Mouse (Mus musculus): Measurements from ENCODE around the gene Atg9b. TPM values are rescaled to one million over a fixed set of nuclear protein-coding genes. Genes with fewer than 3 reads are reported as not detected.
A peak's percentile ranks its signal among the peaks of the same experiment; 100 is the strongest.

Atg9b gene
- polyA plus RNA-seq, 1 experiment from 2014 or later, result 0.75 TPM

DNA sequence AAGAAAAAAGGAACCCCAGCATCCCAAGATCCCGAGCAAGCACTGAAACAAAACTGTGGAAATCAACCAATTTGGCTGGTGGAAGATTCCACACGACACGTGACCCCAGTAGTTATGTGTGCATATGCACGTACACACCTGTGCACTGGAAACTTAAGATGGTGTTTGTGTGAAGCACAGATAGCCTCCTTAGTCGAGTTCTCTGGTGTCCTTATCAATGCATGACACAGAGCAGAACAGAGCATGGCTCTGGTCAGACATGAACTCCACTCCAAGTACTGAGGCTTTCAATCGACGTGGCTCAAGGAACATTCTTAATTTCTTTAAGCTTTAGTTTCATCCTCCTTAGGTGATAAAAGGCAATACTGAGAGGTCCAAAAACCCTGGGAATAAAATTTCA is 45.6 kb downstream of the Atg9b start:
- H3K36me3 ChIP-seq (ENCODE audit: control insufficient read depth, insufficient read depth, low read length), result no peaks in the 10 kb centered on the region
- no peak overlapping the region for H3K27ac ChIP-seq (replicated peaks; ENCODE audit: low read depth, low read length)
- H3K4me3 ChIP-seq (ENCODE audit: low read depth, low read length), result no peak overlapping the region
- no peak overlapping the region for H3K4me2 ChIP-seq (ENCODE audit: low read depth, low read length)
- peaks cover 34% of the 10 kb centered on the region for H3K27me3 ChIP-seq (replicated peaks; ENCODE audit: control insufficient read depth, insufficient read depth, low read length)
- no peak overlapping the region for H3K9ac ChIP-seq (ENCODE audit: low read depth, low read length)
- 83% methylated on average over 7 of the region's 7 CpGs for WGBS
- ATAC-seq (ENCODE audit: low read depth) (no peak), DNase-seq (ENCODE audit: low spot score) (no peak)
- H3K4me1 ChIP-seq (ENCODE audit: control insufficient read depth, insufficient read depth, low read length), result peaks cover 16% of the 10 kb centered on the region
- H3K9me3 ChIP-seq (ENCODE audit: control insufficient read depth, low read length), result no peaks in the 10 kb centered on the region

DNA sequence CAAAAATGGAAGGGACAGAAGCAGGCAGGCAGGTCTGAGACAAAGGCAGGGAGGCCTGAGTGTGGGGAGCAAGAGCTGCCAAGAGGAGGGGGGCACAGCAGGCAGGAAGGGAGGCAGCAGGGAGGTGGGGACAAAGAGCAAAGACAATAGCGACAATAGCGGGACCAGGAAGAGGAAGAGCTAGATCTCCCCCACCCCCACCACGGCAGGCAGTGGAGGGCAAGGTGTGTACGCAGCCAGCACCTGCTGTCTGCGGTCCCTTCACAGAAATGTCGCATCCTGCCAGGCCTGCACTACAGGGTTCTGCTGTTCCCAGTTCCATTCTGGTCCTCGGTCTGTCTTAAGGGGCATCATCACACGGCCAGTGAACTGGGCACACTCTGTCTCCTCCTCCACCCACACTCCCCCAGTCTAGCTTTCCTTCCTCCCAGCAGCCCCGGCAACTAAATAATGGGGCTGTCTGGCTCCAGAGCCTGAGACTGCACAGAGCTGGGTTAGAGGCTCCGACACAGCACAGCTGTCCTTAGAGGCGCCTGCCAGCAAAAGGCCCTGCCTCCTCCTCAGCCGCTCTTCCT is 47.4 kb downstream of the Atg9b start:
- Histone ChIP-seq H3K4me2 (ENCODE audit: low read depth, low read length) (no peak overlapping the region), H3K4me3 (ENCODE audit: low read depth, low read length) (no peak overlapping the region), H3K4me1 (ENCODE audit: control insufficient read depth, insufficient read depth, low read length) (peaks cover 11% of the 10 kb centered on the region), H3K27ac (replicated peaks; ENCODE audit: low read depth, low read length) (peak overlapping the region; percentile 28; the same call in 1 of the 2 replicates), H3K36me3 (ENCODE audit: control insufficient read depth, insufficient read depth, low read length) (no peaks in the 10 kb centered on the region), H3K9ac (ENCODE audit: low read depth, low read length) (no peak overlapping the region), H3K9me3 (ENCODE audit: control insufficient read depth, low read length) (no peaks in the 10 kb centered on the region), H3K27me3 (replicated peaks; ENCODE audit: control insufficient read depth, insufficient read depth, low read length) (peaks cover 18% of the 10 kb centered on the region)
- WGBS, result 20% methylated on average over 8 of the region's 12 CpGs
- no peak for DNase-seq (ENCODE audit: low spot score)
- peak; percentile 42; the same call in 1 of the 2 replicates for ATAC-seq (ENCODE audit: low read depth)

DNA sequence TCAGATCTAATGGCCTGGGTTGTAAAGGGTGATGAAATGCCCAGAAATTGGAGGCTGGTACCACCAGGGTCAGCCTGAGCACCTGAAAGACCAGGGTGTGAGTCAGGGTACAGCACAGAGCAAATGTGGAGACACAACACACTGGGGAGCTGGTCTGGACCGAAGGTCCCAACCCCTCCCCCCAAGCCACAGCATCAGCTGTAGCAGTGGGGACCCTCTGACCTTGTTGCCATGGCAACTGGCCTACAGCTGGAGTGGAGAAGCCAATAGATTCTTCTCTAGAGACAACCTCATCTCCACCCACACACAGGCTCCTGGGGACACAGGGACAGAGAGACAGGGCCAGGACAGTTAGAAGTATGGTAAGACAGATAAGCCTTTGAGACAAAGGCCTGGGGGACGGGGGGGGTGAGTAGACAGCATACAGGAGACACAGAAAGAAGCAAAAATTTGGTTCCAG is 47.9 kb downstream of the Atg9b start:
- Histone ChIP-seq H3K4me1 (ENCODE audit: control insufficient read depth, insufficient read depth, low read length) (peaks cover 11% of the 10 kb centered on the region), H3K9me3 (ENCODE audit: control insufficient read depth, low read length) (no peaks in the 10 kb centered on the region), H3K9ac (ENCODE audit: low read depth, low read length) (no peak overlapping the region), H3K27me3 (replicated peaks; ENCODE audit: control insufficient read depth, insufficient read depth, low read length) (peaks cover 12% of the 10 kb centered on the region), H3K27ac (replicated peaks; ENCODE audit: low read depth, low read length) (0 out of 2 replicates have a peak overlapping the region, but pooled peaks have one; percentile 28), H3K4me3 (ENCODE audit: low read depth, low read length) (no peak overlapping the region), H3K36me3 (ENCODE audit: control insufficient read depth, insufficient read depth, low read length) (no peaks in the 10 kb centered on the region), H3K4me2 (ENCODE audit: low read depth, low read length) (no peak overlapping the region)
- peak; percentile 58 for DNase-seq (ENCODE audit: low spot score)
- WGBS, result 10% methylated on average over 2 of the region's 2 CpGs
- no peak; the same call in 1 of the 2 replicates for ATAC-seq (ENCODE audit: low read depth)

DNA sequence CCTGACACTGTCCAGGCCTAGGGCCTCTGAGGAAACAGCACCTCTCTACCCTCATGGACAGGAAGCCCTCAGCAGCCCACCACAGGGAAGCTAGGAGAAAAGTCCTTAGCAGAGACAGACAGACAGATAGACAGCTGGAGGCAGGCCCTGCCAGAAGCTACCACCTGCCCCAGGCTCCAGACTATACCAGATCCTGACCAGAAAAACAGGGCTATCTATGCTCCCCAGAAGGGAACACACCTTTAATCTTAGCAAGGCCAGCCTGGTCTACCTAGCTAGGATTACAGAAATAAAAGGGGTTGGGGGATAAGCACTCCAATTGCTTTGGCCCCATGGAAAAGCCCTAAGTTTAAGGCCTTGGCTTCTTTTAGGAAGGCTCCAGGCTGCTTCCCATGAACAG is 48.6 kb downstream of the Atg9b start:
- Histone ChIP-seq H3K4me2 (ENCODE audit: low read depth, low read length) (no peak overlapping the region), H3K9me3 (ENCODE audit: control insufficient read depth, low read length) (no peaks in the 10 kb centered on the region), H3K4me3 (ENCODE audit: low read depth, low read length) (no peak overlapping the region), H3K27me3 (replicated peaks; ENCODE audit: control insufficient read depth, insufficient read depth, low read length) (0 out of 2 replicates have a peak, but pooled peaks cover 6% of the 10 kb centered on the region), H3K27ac (replicated peaks; ENCODE audit: low read depth, low read length) (no peak overlapping the region), H3K9ac (ENCODE audit: low read depth, low read length) (no peak overlapping the region), H3K36me3 (ENCODE audit: control insufficient read depth, insufficient read depth, low read length) (no peaks in the 10 kb centered on the region), H3K4me1 (ENCODE audit: control insufficient read depth, insufficient read depth, low read length) (peaks cover 5% of the 10 kb centered on the region; the same call in 1 of the 2 replicates)
- no peak for ATAC-seq (ENCODE audit: low read depth)
- no peak for DNase-seq (ENCODE audit: low spot score)

DNA sequence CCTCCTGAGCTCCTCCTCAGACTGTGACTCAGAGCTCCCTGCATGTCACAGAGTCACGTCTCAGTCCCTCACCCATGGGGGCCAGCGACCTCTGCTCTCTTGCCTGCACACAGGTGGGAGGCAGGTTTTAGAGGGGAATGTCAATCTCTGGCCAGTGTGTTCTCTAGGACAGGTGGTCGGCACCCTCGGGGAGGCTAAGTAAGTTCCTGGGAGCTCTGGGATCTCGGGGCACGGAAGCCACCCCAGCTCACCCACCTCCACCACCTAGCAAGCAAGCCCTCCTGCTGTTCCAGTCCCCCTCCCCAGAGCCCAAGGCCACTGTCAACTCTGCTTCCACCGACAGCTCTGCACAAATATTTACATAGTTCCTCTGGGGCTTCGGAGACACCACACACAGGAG is 49.0 kb downstream of the Atg9b start:
- H3K27ac ChIP-seq (replicated peaks; ENCODE audit: low read depth, low read length), result no peak overlapping the region
- DNase-seq (ENCODE audit: low spot score) (no peak), ATAC-seq (ENCODE audit: low read depth) (no peak)
- H3K4me3 ChIP-seq (ENCODE audit: low read depth, low read length), result no peak overlapping the region
- H3K4me1 ChIP-seq (ENCODE audit: control insufficient read depth, insufficient read depth, low read length), result peaks cover under 1% of the 10 kb centered on the region; the same call in 1 of the 2 replicates
- 51% methylated on average over 8 of the region's 8 CpGs for WGBS
- no peaks in the 10 kb centered on the region for H3K9me3 ChIP-seq (ENCODE audit: control insufficient read depth, low read length)
- no peak overlapping the region for H3K9ac ChIP-seq (ENCODE audit: low read depth, low read length)
- H3K36me3 ChIP-seq (ENCODE audit: control insufficient read depth, insufficient read depth, low read length), result no peaks in the 10 kb centered on the region
- H3K4me2 ChIP-seq (ENCODE audit: low read depth, low read length), result no peak overlapping the region
- 0 out of 2 replicates have a peak, but pooled peaks cover 3% of the 10 kb centered on the region for H3K27me3 ChIP-seq (replicated peaks; ENCODE audit: control insufficient read depth, insufficient read depth, low read length)

DNA sequence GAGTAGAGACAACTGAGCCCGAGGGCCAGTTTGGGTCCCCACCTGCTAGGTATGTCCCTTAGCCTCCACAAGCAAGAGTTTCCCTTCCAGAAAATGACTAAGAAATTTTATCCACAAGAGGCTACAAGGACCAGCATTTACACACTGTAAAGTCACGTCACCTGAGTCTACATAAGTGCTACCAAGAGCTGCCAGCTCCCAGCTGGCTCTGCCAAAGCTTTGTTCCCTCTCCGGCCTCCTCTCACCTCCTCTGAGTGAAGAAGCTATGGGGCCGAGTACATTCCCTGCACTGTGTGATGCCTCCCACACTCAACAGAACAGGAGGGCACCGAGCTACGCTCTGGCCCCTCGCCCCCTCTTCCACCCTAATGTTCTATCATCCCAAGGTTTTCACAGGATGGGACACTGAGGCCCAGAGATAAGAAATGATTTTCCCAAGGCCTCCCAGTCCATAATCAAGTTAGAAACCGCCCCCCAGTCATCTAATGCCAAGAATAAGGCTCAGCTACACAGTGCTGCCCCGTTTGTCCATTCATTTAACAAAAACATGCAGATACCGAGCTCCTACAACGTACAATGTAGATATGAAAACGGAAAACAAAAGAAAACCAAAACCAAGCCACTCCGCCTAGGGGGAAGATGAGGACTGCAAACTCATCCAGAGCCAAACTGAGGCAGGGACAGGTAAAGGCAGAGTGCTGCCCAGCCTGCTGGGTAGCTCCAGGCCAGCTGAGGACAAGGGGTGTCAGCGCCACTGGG is 49.6 kb downstream of the Atg9b start:
- no peak overlapping the region for H3K4me3 ChIP-seq (ENCODE audit: low read depth, low read length)
- DNase-seq (ENCODE audit: low spot score) (no peak), ATAC-seq (ENCODE audit: low read depth) (no peak)
- H3K27me3 ChIP-seq (replicated peaks; ENCODE audit: control insufficient read depth, insufficient read depth, low read length), result no peaks in the 10 kb centered on the region
- WGBS, result 78% methylated on average over 14 of the region's 14 CpGs
- H3K4me1 ChIP-seq (ENCODE audit: control insufficient read depth, insufficient read depth, low read length), result no peaks in the 10 kb centered on the region; the same call in 1 of the 2 replicates
- H3K36me3 ChIP-seq (ENCODE audit: control insufficient read depth, insufficient read depth, low read length), result no peaks in the 10 kb centered on the region
- no peak overlapping the region for H3K27ac ChIP-seq (replicated peaks; ENCODE audit: low read depth, low read length)
- no peaks in the 10 kb centered on the region for H3K9me3 ChIP-seq (ENCODE audit: control insufficient read depth, low read length)
- H3K9ac ChIP-seq (ENCODE audit: low read depth, low read length), result no peak overlapping the region
- no peak overlapping the region for H3K4me2 ChIP-seq (ENCODE audit: low read depth, low read length)

DNA sequence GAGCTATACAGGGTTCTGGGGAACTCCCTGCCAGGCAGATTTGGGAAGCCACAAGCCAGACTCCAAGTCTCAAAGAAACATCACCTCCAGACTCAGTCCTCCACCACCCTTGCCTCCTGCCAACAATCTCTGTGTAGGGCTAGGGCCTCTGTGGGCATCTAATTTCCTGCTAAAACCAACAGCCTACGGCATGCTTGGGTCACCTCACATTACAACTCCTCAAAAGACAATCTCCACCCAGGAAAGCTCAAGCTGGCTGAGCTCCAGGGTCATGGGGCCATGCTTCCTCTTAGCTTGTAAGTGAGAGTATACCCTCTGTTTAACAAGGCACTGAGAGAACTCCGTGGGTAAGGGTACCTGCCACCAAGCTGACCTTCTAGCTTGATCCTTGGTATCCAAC is 54.1 kb downstream of the Atg9b start:
- WGBS, result 53% methylated on average over 2 of the region's 2 CpGs
- no peaks in the 10 kb centered on the region for H3K9me3 ChIP-seq (ENCODE audit: control insufficient read depth, low read length)

DNA sequence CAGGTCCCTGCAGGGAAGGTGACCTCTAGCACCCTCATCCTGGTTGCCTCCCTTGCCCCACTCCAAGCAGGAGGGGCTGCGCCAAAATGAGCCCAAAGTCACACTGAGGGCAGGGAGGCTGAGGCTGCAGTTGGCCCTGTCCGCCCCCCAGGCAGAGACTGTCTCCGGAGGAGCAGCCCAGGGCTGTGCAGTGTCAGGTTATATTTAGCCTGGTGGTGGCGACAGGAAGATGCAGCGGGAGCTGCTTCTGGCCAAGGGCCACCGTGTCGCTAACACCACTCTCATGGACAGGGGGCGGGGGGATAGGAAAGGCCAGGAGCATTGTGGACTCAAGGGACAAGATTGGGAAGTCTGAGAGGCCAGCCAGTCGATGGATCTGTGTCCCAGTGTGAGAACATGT is 54.6 kb downstream of the Atg9b start:
- Histone ChIP-seq H3K27me3 (replicated peaks; ENCODE audit: control insufficient read depth, insufficient read depth, low read length) (no peaks in the 10 kb centered on the region), H3K4me3 (ENCODE audit: low read depth, low read length) (no peak overlapping the region), H3K4me2 (ENCODE audit: low read depth, low read length) (no peak overlapping the region), H3K36me3 (ENCODE audit: control insufficient read depth, insufficient read depth, low read length) (no peaks in the 10 kb centered on the region), H3K9me3 (ENCODE audit: control insufficient read depth, low read length) (no peaks in the 10 kb centered on the region), H3K27ac (replicated peaks; ENCODE audit: low read depth, low read length) (no peak overlapping the region), H3K4me1 (ENCODE audit: control insufficient read depth, insufficient read depth, low read length) (no peaks in the 10 kb centered on the region), H3K9ac (ENCODE audit: low read depth, low read length) (no peak overlapping the region)
- ATAC-seq (ENCODE audit: low read depth), result no peak
- no peak for DNase-seq (ENCODE audit: low spot score)
- 23% methylated on average over 9 of the region's 9 CpGs for WGBS

More for the DNA sequence above, 54.1 kb downstream of the Atg9b start:
- ATAC-seq (ENCODE audit: low read depth) (no peak; the same call in 1 of the 2 replicates), DNase-seq (ENCODE audit: low spot score) (no peak)
- H3K36me3 ChIP-seq (ENCODE audit: control insufficient read depth, insufficient read depth, low read length), result no peaks in the 10 kb centered on the region
- H3K27ac ChIP-seq (replicated peaks; ENCODE audit: low read depth, low read length), result no peak overlapping the region
- no peaks in the 10 kb centered on the region for H3K4me1 ChIP-seq (ENCODE audit: control insufficient read depth, insufficient read depth, low read length)
- H3K27me3 ChIP-seq (replicated peaks; ENCODE audit: control insufficient read depth, insufficient read depth, low read length), result no peaks in the 10 kb centered on the region
- H3K4me3 ChIP-seq (ENCODE audit: low read depth, low read length), result no peak overlapping the region
- H3K9ac ChIP-seq (ENCODE audit: low read depth, low read length), result no peak overlapping the region
- H3K4me2 ChIP-seq (ENCODE audit: low read depth, low read length), result no peak overlapping the region
